Mouse (Mus musculus): ENCODE results near the gene Antxr1. TPM values are rescaled to one million over a fixed set of nuclear protein-coding genes. Genes with fewer than 3 reads are reported as not detected.

Gene Antxr1
- total RNA-seq, 2 experiments from 2014 or later: 6.5 to 7.6 TPM

DNA sequence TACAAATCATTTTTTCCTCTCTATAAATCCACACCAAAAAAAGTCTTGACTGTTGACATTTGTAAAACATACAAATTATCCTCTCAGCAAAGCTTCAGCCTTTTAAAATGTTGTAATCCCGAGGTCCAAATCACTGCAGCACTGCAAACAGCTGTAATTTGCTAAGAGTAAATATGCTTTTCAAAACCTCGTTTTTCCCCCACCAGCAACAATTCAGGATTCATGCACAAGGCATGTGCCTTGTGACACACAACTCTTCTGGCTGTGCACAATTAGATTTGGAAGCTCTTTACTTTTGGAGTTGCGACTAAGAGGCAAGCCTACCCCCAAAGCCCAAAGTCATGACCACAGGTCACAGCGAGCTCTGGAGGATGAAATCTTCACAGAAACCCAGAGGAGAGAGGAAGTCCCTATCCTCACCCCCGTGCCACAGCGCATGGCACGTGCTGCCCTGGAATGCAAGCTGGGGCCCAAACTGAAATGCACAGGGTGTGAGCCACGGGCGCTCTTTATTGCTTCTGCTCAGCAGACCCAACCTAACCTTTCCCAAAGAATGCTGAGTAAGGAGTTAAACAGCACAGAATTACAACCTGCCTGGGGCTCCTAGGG, 87.3 kb downstream of the Antxr1 start:
- DNase-seq: no peak

DNA sequence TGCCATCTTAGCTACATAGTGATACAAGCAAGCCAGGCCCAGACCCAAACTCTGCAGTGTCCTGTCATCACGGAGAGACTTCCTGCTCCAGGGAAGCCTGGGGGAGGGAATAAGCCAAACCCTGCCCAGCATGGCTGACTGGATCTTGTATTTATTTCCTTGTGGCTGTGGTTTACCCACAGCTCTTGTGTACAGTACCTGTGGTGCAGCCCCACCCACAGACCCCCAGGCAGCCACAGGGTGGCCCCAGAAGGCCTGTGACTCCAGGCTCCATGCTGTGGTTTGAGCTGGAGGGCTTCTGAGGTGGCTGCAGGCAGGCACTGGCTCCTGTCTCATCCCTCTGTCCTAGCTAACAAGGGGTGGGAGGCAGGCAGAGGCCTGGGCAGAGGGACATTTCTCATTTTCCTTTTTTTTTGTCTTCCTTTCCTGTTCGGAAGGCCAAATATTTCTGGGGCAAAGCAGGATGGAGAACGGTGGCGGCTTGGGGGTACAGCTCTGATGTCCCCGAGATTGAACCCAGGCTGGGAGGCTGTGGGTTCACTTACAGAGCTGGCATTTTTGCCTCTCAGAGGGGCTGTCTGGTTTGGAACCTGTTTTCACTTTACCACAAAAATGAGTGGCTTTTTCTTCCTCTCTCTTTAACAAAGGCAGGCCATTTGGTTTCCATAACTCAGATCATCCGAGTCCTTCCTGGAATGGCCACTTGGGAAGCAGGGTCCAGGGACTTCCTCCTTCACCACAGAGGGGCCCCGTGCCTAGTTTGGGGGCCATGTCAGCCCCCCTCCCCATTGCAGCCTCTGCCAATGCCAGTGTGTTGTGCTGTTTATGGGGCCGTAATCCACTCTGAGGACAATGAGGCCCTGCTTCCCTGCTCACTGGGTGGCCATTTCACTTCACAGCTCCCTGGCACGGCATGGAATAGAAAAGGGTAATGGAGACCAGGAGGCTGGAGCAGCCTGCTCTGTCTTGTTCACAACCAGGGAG, 91.2 kb downstream of the Antxr1 start:
- no peak for DNase-seq

DNA sequence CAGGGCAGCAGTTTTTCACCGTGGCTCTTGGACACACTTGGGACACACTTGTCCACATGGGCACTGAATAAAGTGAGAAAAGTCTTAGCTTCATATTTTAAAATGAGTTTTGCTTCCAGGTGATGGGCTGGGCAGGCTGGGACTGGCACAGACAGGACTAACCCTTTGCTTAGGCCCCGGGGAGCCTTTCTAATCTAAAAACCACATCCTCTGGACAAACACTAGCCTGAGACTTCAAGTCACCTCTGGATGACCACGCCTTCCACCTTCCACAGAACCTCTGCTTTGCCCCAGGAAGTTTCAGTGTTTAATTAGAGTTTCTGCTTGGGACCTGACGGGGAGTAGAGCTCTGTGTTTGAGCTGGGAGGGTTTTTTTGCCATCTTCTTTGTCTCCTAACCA, 98.4 kb downstream of the Antxr1 start:
- no peak for DNase-seq

DNA sequence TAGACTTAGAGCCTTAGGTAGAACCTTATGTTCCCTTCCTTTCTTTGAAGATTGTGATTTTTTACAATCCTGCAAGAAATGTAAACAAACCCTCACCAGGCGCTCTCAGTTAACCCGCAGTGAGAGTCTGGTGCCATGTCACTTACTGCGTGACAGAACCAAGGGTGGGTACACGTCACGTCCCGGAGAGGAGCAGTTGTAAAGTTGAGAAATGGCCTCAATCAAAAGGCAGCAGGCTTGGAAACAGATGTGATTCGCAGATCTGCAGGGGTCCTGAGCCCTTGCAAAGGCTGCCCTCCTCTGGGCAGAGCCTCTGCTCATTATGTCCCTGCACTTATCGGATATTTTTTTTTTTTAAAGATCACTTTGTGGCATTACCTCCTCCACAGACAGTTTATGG, 99.6 kb downstream of the Antxr1 start:
- no peak for DNase-seq

DNA sequence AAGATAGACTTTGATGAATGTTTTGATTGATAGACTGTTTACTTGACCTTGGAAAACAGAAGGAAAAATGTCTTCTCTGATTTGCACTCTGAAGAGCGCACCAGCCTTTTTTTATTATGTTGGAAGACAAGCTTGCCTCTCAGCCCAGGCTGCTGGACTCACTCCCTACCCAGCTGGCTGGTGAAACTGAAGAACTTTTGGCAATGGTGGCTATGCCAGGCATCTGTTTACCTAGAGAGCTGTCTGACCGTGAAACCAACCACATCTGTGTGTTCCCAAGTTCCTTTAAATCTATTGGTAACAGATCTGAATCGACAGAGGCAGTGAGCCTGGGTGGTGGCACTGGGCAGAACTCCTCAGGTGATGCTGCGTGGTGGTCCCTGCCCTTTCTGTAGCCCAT, 102.5 kb downstream of the Antxr1 start:
- no peak for DNase-seq

DNA sequence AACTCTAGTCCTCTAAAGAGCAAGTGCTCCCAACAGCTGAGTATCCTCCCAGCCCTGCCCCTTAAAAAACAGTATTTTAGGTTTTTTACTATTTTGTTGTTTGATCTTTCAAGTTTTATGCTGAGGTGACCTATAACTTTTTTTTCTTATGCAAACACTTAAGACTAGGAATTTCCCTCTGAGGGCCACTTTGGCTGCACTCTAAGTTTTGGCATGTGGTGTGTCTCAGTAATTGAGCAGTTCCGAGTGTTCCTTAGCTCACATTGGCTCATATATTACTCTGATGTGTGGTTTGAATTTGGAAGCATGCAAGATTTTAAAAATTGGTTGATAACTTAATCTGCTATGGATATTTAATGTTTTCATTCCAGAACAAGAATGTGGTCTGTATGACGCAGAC, 105.6 kb downstream of the Antxr1 start:
- DNase-seq: no peak

DNA sequence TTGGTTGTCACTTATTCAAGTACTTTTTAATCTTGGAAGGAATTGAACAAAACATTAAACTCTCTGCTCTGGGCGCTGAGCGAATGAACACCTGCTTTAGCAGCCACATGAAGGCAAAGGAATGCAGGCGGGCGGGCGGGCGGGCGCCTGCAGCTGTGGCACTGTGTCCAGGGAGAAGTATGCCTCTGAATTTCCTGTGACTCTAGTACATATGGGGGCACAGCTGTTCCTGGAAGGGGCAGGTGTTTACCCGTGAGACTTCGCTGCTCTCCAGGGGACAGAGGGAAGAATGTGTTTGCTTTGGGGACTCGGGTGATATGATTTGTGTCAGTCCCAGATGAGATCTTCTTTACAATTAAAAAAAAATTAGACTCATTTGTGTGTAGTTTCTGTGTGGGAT, 107.7 kb downstream of the Antxr1 start:
- no peak for DNase-seq

DNA sequence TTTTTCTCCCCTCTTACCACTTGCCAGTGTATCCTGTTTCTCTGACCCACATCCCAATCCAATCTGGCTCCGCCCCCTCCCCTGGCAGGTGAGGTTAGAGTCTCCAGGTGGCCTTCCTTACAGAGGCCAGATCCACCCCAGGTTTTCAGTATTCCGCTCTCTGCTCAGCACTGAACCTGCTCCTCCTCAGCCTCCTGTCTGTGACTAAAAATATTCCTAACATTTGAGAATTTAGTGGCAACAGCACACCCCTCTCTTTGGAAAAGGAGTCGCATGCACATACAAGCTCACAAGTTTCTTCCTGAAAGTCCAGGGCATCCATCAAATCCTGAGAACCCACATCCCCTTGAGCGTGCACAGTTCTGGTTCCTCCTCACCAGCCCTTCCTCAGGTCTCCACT, 109.3 kb downstream of the Antxr1 start:
- no peak for DNase-seq

DNA sequence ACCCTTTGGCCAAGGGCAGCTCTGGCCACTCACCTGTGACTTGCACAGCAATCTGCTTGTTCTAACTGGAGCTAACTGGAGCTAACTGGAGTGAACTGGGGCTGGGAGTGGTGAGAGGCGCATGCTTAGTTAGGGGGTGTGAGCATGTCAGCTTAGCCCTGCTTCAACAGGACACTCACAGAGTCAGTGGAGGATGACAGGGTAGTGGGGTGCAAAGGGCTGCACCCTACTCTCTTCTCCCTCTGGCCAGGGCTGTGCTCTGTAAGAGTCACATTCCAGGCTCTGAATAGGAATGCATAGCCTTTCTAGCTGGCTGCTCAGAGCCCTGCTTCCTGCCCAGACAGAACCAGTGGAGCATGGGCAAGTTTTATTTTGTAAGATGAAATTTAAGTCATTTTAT, 110.3 kb downstream of the Antxr1 start:
- no peak for DNase-seq

DNA sequence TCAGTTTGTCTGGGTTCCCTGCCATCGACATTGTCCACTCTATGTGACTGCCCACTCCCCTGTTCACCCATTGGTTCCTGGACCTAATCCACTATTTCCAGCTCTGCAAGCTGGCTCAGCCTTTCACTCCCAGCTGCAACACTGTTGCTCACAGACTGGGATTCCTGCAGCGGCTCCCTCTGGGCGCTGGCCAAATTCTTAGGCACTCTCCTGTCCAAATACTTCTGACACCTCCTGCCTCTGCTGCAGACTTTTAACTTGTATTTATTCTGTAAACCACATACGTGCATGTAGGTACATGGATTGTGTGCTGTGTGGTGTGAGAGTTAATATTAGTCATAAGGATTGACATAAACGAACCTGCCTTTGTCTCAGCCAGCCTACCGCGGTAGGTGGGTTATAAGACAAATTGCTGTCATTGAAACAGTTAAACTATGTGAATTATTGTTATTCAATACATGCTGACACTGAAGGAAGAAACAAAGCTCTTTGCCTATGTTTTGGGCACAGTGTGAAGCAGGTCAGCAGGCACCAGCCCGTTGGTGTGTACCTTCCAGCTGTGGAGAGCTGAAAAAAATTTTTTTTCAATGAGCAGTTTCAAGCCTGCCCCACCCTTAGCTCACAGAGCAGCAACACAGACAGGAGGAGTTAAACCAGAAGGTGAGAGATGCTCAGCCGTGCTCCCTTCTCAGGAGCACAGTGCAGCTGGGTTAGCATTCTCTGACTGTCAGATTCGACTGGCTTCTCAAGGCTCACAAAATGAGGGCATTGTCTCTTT, 112.6 kb downstream of the Antxr1 start:
- DNase-seq: peak; percentile 7 to 29

DNA sequence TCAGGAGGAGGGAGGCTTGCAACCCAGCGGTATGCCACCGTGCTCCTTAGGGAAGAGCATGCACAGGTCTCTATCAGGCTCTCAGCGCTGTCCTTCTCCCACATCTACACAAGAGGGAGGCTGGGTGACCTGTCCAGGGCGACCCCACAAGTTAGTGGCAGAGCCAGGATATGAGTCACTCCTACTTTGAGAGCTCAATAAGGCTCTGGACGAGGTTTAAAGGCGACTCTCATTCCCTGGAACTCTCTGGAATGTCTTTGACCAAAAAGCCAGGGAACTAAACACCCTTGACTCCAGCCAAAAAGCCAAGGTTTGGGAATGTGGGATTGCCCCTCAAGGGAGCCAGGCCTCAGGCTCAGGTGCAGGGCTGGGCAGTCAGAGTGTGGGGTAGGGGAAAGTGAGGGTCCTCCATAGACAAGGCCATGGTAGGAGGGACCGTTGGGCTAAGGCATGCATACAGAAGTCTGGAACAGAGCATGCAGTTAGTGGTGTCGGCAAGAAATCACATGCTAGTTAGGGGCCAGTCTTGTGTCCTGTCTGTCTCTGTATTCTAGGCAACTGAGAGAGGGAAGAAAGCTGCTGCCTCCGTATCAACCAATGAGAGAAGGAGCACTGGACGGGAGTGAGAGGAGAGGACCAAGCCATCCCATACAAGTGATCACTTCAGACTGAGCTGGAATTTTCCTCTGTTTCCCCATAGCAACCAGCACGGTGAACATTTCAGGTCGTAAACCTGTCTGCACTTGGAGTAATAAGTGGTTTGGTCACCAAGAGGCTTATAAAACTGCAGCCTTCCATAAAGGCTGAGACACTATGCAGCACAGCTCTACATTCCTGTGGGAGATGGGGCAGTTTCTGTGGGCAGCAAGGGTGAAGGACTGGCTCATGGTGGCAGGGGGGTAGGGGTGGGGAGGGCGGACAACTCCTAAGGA, 116.3 kb downstream of the Antxr1 start:
- peak; percentile 7 to 8 for DNase-seq

DNA sequence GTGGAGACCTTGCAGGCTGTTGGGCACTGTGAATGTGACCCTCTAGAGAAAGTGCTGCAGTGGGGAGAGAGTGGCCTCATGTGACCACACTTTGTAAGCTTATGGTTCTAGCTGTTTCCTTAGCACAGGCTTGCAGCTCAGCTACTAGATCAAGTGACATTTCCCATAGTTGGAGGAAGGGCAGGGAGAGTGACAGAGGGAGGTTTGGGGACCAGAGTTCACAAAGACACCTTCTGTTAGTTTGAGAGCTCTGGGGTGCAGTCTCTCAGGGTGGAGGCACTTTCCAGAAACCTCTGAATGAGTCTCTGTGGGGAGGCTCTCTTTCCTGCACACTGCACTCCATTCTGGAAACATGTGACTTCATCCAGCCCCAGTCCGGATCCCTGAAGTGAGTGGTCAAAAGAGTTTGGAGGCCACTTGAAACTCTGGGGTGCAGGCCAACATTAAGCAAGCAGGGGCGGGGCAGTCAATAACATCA, 119.5 kb downstream of the Antxr1 start:
- DNase-seq: peak; percentile 59 to 68

DNA sequence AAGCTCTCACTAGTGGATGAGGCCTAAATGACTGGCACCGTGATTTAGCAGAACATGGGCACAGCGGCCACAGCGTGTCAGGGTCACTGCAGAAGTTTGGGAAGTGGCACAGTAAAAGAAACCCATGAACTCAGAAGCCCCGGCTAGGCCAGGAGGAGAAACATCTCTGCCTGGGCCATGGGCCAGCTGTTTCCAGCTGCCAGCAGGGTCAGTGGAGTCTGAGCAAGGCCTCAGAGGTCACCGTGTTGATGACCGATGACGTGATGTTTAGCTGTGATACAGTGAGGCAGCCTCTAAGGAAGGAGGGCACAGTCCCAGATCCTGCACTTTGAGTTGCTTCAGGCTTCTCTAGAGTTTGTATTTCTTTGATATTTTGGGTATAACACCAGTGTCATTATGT, 122.4 kb downstream of the Antxr1 start:
- DNase-seq: peak; percentile 49 to 60

DNA sequence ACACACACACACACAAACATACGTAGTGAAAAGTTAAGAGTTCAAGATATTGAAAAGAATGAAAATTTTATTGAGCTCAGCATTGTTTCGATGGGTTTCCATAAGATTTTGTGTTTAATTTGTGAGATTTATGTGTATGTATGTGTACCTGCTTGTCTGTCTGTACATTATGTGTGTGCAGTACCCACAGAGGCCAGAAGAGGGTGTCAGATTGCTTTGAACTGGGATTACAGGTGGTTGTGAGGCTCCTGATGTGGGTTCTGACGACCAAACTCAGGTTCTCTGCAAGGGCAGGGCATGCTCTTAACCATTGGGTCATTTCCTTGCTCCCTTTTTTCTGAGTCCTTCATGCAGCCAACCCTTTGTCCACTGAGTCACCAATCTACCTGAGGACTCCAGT, 124.1 kb downstream of the Antxr1 start:
- DNase-seq: no peak

DNA sequence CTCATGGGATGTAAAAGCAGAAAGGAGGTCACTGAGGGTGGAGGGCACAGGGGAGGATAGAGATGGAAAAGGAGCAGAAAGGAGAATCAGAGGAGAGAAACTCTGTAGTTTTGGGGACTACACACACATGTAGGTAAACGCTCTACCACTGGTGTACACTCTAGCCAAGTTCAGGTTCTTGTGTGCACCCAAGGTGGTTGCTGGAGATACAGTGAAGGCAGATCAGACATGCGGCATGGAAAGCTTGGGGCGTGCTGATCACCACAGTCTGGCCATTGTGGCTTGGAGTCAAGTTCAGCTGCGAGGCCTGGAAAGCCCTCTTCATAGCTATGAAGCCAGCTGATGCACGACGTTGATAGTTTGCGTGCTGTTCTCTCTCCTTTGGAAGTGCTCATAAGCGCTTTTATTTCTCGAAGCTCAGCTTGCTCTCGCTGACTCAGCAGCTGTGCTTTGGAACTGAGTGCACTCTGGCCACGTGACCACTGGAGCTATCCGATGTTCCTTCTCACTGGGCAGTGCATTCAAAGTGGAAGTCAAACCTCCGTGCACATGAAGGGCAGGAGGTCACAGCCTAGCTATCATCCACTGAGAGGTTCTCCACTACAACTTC, 128.1 kb downstream of the Antxr1 start:
- DNase-seq: peak; percentile 75 to 81

DNA sequence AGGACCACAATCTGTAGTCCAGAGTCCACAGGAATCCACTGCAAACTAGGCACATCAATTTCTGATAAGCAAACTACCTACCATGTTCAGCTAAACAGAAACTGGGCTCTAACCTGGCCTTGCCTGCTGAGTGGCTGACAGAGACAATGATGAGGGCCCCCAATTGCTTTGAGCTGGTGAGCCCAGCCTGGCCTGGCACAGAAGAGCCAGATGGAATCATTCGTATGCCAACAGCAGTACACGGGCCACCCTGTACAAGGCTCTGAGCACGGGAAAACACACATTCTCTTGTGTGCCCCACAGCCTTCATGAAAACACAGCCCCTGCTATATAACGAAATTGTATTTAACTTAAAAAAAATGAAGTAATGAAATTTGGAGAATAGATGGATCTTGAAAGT, 128.8 kb downstream of the Antxr1 start:
- DNase-seq: no peak

DNA sequence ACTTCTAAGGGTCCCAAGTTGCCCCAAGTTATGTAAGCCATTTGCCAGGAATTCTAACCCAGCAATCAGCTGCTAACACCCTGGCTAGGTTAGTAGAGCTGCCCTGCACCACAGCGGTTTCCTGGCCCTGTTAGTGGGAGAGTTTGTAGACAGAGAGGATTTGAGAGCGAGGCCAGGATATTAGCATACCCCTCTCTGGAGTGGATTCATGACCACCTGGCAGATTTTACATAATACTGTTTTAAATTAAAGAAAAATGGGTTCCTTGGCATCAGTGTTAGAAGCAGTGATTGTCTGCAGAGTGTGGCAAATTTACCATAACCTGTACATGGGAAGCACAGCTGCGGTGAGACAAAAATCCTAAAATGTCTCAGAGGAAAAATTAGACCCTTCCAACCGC, 132.2 kb downstream of the Antxr1 start:
- DNase-seq: no peak

DNA sequence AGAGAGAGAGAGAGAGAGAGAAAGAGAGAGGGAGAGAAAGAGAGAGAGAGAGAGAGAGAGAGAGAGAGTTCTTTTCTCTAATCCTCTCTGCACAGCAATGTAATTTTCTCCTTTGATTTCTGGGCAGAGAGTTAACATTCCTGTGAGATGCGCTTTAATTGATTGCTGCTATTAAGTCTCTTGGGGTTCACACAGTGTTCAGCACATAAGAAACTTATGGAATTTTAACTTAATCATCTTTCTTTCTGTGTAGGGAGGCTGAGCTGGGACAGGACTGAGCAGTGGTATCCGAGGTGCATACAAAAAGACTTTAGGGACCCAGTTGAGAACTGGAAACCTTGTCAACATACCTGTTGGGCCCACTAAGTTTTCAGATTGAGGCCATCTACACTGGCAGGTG, 132.6 kb downstream of the Antxr1 start:
- DNase-seq: no peak

DNA sequence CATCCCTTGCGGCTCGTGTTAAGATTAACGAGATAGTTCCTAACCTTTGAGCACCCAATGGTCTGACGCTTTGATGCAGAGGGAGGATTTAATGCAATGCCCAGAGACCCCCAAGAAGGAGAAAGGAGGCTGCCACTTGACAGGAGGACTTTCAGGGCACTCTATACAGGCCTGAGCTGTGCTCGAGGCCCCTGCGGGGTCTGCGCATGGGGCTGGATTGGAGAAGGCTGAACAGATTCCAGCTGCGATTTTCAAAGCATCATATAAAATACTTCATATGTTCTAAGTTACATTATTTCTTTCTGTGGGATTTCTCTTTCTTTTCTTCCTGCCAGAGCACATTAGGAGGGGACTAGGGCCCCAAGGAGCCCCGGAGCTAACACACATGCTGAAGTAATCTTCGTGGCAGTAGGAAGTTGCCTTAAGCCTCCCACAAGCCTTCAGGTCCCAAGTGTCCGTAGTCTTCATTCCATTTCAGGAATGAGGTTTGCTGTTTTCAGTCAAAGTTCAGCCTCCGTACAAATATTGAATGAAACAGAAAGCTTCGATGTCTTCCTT, 133.5 kb downstream of the Antxr1 start:
- DNase-seq: no peak

DNA sequence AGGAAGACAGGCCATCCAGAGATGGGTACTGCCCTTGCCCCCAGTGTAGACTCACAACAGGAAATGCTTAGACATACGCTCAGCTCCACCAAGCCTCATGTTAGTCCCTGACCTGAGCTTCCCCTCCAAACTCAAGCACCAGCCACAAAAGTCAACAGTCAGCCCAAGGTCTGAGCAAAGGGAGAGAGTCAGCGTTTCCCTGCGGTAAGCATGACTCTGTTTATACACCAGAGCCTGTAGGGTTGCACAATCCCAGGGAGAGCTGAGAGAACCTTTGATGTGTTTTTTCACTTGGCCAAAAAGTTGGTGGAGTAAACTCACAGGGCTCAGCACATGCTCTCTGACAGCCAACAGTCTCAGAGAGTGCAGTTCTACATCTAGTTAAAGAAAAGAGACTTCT, 145.9 kb downstream of the Antxr1 start:
- peak in 1 of 2 experiments; percentile 58 for DNase-seq

DNA sequence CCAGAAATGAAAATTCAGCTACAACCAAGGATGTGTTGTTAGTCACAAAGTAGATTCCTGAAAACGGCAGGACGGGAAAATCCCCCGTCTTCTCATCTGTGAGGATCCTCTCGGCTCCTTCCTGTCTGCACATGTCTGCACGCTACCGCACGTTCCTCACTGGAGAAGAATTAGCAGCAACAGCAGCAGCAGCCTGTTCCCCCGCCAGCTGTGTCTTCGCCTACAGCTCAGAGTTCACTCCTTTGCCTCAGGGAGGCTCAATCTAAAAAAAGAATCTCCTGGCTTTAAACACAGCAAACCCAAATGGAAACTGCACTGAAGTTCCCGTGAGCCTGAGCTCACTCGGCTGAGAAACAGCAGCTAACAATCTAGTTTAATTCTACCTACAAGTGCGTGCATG, 148.6 kb downstream of the Antxr1 start:
- peak; percentile 55 to 70 for DNase-seq
